Mouse (Mus musculus) C2C12 (cell line): ENCODE measurements at regions not wholly inside any gene's neighbourhood (a gene's known extent, or its start where the extent isn't known, plus 50 kb on each side); places are given as distances from the start of the nearest gene placed in this dataset.

ENCODE experiments used
- H3K27me3 ChIP-seq: one replicate; pipeline ENCODE4 v1.6.1; 2011; ENCODE audit not compliant: control insufficient read depth, insufficient read depth, insufficient read length
- H3K36me3 ChIP-seq: one replicate; pipeline ENCODE4 v1.6.1; 2011; ENCODE audit not compliant: control insufficient read depth, insufficient read depth
- H3K4me3 ChIP-seq: one replicate; pipeline ENCODE4 v1.5.1; 2011; ENCODE audit warnings: mild to moderate bottlenecking, control low read depth; ENCODE audit not compliant: poor library complexity, insufficient read depth, severe bottlenecking
- H3K79me2 ChIP-seq: one replicate; pipeline ENCODE4 v1.6.1; 2011; ENCODE audit not compliant: control insufficient read depth, insufficient read depth
- H3K79me3 ChIP-seq: one replicate; pipeline ENCODE4 v1.6.1; 2011; ENCODE audit warnings: low read depth, control low read depth
- H3ac ChIP-seq: one replicate; pipeline ENCODE3; 2011; ENCODE audit warnings: low read depth; ENCODE audit not compliant: control insufficient read depth, insufficient read length
- CEBPB ChIP-seq: IDR thresholded peaks from one replicate; pipeline ENCODE4 v1.6.1; 2011; ENCODE audit warnings: low read depth, mild to moderate bottlenecking, control low read depth, moderate library complexity
- CTCF ChIP-seq: IDR thresholded peaks from one replicate; pipeline ENCODE4 v1.5.1; 2011; ENCODE audit not compliant: control insufficient read depth, insufficient read depth, insufficient read length
- FOSL1 ChIP-seq: IDR thresholded peaks from one replicate; pipeline ENCODE4 v1.8.0; 2011; ENCODE audit warnings: mild to moderate bottlenecking, low read length; ENCODE audit not compliant: poor library complexity, insufficient read depth, severe bottlenecking
- MAX ChIP-seq: IDR thresholded peaks from one replicate; pipeline ENCODE4 v1.6.1; 2011; ENCODE audit warnings: mild to moderate bottlenecking, control low read depth
- MYOD1 ChIP-seq: IDR thresholded peaks from one replicate; pipeline ENCODE4 v1.6.1; 2011; ENCODE audit warnings: low read depth; ENCODE audit not compliant: control insufficient read depth, insufficient read length
- MYOG ChIP-seq: IDR thresholded peaks from one replicate; pipeline ENCODE4 v1.6.1; 2011; ENCODE audit not compliant: control insufficient read depth, insufficient read length; ENCODE audit errors: extremely low read depth
- USF1 ChIP-seq: IDR thresholded peaks from one replicate; pipeline ENCODE4 v1.6.1; 2011; ENCODE audit warnings: low read depth, mild to moderate bottlenecking, control low read depth, moderate library complexity

DNA sequence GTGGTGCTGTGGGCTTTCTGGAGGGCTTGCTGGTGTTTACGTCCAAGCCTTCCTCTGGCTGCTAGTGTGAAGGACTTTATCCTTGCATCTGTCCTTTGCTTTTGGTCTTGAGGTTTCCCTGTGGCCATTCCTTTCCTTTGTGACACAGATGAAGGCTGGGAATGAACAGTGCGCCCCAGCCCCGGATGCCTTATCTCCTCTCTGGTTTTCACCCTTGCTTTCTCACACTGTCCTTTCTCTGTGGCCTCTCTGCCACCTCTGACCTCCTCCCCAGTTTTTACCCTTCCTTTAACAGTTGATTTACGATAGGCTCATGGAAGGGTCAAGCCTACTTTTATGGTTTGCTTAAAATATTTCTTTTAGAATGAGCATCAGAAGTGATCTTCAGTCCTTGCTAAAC, 53.2 kb downstream of the Gas1 start:
- no peak for TF ChIP-seq MAX
- no peak for TF ChIP-seq CEBPB
- no peak for TF ChIP-seq MYOG
- TF ChIP-seq FOSL1: no peak
- no peak for TF ChIP-seq MYOD1
- no peak for TF ChIP-seq USF1
- no peak for TF ChIP-seq CTCF

DNA sequence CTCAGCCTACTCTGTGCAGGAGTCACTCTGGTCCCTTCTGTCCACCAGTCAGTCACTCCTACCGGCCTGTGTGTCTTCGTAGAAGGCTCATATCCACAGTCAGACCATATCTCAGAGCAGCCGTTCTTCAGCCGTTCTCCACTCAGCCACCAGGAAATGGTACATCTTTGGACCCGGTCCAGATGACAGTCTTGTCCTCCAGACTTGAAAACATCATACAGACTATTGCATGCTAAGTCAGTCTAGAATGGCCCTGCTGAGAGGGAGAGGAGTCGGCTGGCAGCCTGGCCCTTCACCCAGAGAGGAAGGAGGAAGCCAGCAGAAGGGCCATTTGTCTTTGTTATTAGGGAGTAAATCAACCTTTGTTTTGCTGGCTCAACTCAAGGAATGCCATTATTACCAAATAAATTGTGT, 54.0 kb downstream of the Gas1 start:
- Histone ChIP-seq H3K4me3 (no peak overlapping the region), H3K27me3 (no peaks in the 10 kb centered on the region)

More for the DNA sequence above, 53.2 kb downstream of the Gas1 start:
- H3K4me3 ChIP-seq: no peak overlapping the region
- H3ac ChIP-seq: no peak overlapping the region
- H3K79me3 ChIP-seq: no peaks in the 10 kb centered on the region
- H3K36me3 ChIP-seq: no peaks in the 10 kb centered on the region
- H3K79me2 ChIP-seq: no peaks in the 10 kb centered on the region
- H3K27me3 ChIP-seq: no peaks in the 10 kb centered on the region

GRCm38 (mm10) chr13:60122341-60123173, 54.6 kb downstream of the Gas1 start:
- Histone ChIP-seq H3K4me3 (no peak overlapping the region), H3ac (no peak overlapping the region), H3K27me3 (no peaks in the 10 kb centered on the region), H3K79me3 (no peaks in the 10 kb centered on the region), H3K36me3 (no peaks in the 10 kb centered on the region), H3K79me2 (no peaks in the 10 kb centered on the region)
- TF ChIP-seq USF1: no peak
- no peak for TF ChIP-seq CTCF
- TF ChIP-seq FOSL1: no peak
- no peak for TF ChIP-seq MYOG

More for the DNA sequence above, 54.0 kb downstream of the Gas1 start:
- no peak overlapping the region for H3ac ChIP-seq
- no peaks in the 10 kb centered on the region for H3K36me3 ChIP-seq
- TF ChIP-seq USF1: no peak
- TF ChIP-seq MYOG: no peak
- TF ChIP-seq FOSL1: no peak
- no peak for TF ChIP-seq CTCF
- no peak for TF ChIP-seq MAX
- no peak for TF ChIP-seq CEBPB
- TF ChIP-seq MYOD1: no peak
- no peaks in the 10 kb centered on the region for H3K79me3 ChIP-seq
- H3K79me2 ChIP-seq: no peaks in the 10 kb centered on the region

DNA sequence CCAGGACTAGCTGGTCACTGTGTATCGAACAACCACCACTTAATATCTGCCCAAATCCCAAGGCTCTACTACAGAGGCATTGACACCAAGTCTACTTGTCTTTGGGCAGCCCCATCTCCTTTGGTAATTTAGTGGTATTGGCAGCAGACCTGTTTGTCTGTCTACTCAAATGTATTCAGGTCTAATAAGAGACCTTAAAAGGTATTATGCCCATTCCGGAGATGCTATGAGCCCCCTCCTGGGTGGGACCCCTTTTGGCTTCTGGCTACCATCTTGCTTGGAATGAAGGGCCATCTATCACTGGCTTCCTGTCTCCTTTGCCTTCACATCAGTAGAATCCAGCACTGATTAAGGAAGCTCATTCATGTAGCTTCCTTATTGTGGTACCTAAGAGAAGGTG, 65.7 kb downstream of the Gas1 start:
- no peak overlapping the region for H3K4me3 ChIP-seq
- no peaks in the 10 kb centered on the region for H3K27me3 ChIP-seq
- no peaks in the 10 kb centered on the region for H3K79me3 ChIP-seq
- no peak overlapping the region for H3ac ChIP-seq
- TF ChIP-seq FOSL1: no peak
- H3K79me2 ChIP-seq: no peaks in the 10 kb centered on the region
- H3K36me3 ChIP-seq: no peaks in the 10 kb centered on the region

GRCm38 (mm10) chr13:60110079-60110846, 66.9 kb downstream of the Gas1 start:
- no peaks in the 10 kb centered on the region for H3K79me2 ChIP-seq
- no peaks in the 10 kb centered on the region for H3K36me3 ChIP-seq
- H3ac ChIP-seq: no peak overlapping the region
- H3K4me3 ChIP-seq: no peak overlapping the region
- TF ChIP-seq USF1 (peak; percentile 48), FOSL1 (no peak)
- no peaks in the 10 kb centered on the region for H3K27me3 ChIP-seq
- H3K79me3 ChIP-seq: no peaks in the 10 kb centered on the region

- Histone ChIP-seq H3K36me3 (no peaks in the 10 kb centered on the region), H3K79me3 (no peaks in the 10 kb centered on the region), H3K4me3 (no peak overlapping the region), H3K27me3 (no peaks in the 10 kb centered on the region), H3ac (no peak overlapping the region), H3K79me2 (no peaks in the 10 kb centered on the region)
- TF ChIP-seq CEBPB (no peak), FOSL1 (no peak), MYOG (no peak), USF1 (no peak), MAX (no peak), MYOD1 (no peak), CTCF (no peak)
Observed at GRCm38 (mm10) chr13:60105286-60105685, 71.9 kb downstream of the Gas1 start.
